26 mouse cellular contexts compared by ENCODE assay signal in genomic region chr9:30464661-30465060, GRCm38 (mm10). TPM values are rescaled to one million over a fixed set of nuclear protein-coding genes. Genes with fewer than 3 reads are reported as not detected.
DNase-seq lines count a peak whose midpoint lies in the region; ATAC-seq lines count a peak whose summit lies in the region.
"Had no signal": no experiment of that assay in that cellular context is flagged by ENCODE, and none has a peak within 500 bp of the region (broad histone marks: within the 10 kb centered on the region; RNA-seq: fewer than 3 reads in every experiment).

No protein-coding gene starts in this region.

- H3K27me3 ChIP-seq in heart, embryonic 15.5 days = no peaks in the 10 kb centered on the region
- H3K27me3 ChIP-seq: embryonic facial prominence, embryonic 15.5 days; hindbrain, embryonic 15.5 days; midbrain, embryonic 12.5 days had no signal

- WGBS in heart, embryonic 15.5 days = 69% methylated on average over 4 of the region's 4 CpGs

- no peak overlapping the region for H3K4me3 ChIP-seq in heart, embryonic 15.5 days
- H3K4me3 ChIP-seq: embryonic facial prominence, embryonic 15.5 days; forebrain, embryonic 10.5 days; hindbrain, embryonic 15.5 days; left cerebral cortex, adult 2 months; midbrain, embryonic 12.5 days; myocyte had no signal

- intact Hi-C loops in heart, postnatal 36 days (cut with DNase I) = no loop called here

- H3K9ac ChIP-seq in heart, embryonic 15.5 days = no peak overlapping the region
- H3K9ac ChIP-seq: embryonic facial prominence, embryonic 15.5 days; hindbrain, embryonic 15.5 days; midbrain, embryonic 12.5 days had no signal

- H3K36me3 ChIP-seq in heart, embryonic 15.5 days = peaks cover 17% of the 10 kb centered on the region

- peaks cover 17% of the 10 kb centered on the region for H3K4me1 ChIP-seq in heart, embryonic 15.5 days (replicated peaks)
- H3K4me1 ChIP-seq: embryonic facial prominence, embryonic 15.5 days; forebrain, embryonic 10.5 days; hindbrain, embryonic 15.5 days; midbrain, embryonic 12.5 days had no signal

- no peak overlapping the region for H3K4me2 ChIP-seq in heart, embryonic 15.5 days
- H3K4me2 ChIP-seq: embryonic facial prominence, embryonic 15.5 days; hindbrain, embryonic 15.5 days; midbrain, embryonic 12.5 days had no signal

- ATAC-seq in heart, embryonic 15.5 days (replicated peaks; ENCODE audit: insufficient number of reproducible peaks, insufficient read depth, low FRiP score, low read depth) = no peak
- ATAC-seq: intestine, embryonic 16.5 days; lung, postnatal 0 days had no signal

- H3K27ac ChIP-seq in heart, embryonic 15.5 days = peak overlapping the region; percentile 23
- H3K27ac ChIP-seq: embryonic facial prominence, embryonic 15.5 days; forebrain, embryonic 10.5 days; hindbrain, embryonic 15.5 days; left cerebral cortex, adult 2 months; midbrain, embryonic 12.5 days had no signal

- DNase-seq in adrenal gland, adult (ENCODE audit: inconsistent age in 2 of 2, low spot score in 1 of 2) = peak; percentile 16 to 42
- DNase-seq in adrenal gland, postnatal 4 days (ENCODE audit: low spot score in 2 of 2) = no peak
- DNase-seq in heart, adult 8-10 months (ENCODE audit: low spot score) = peak; percentile 75
- no peak for DNase-seq in heart, postnatal 36 days
- peak; percentile 66 for DNase-seq in kidney, adult 9 months
- DNase-seq in urinary bladder, postnatal 36 days (ENCODE audit: low spot score in 2 of 2) = no peak
- no peak for DNase-seq in layer of hippocampus, adult 9-11 months
- DNase-seq: adrenal gland, postnatal 14 days; cerebellum, adult 18-20 months; cerebellum, postnatal 25 days; gastrocnemius, postnatal 10 days; left cerebral cortex, postnatal 4 days; liver; right cerebral cortex, postnatal 14 days; spleen, adult 18-20 months; thymus, adult 18-20 months; thymus, postnatal 4 days had no signal

- H3K9me3 ChIP-seq in heart, embryonic 15.5 days (replicated peaks) = no peaks in the 10 kb centered on the region
- H3K9me3 ChIP-seq: embryonic facial prominence, embryonic 15.5 days; forebrain, embryonic 10.5 days; hindbrain, embryonic 15.5 days; midbrain, embryonic 12.5 days had no signal

RNA-seq across cellular contexts. Expression of gene Snx19, which starts 37.8 kb away (rescaled TPM):
- total RNA-seq in adrenal gland, postnatal 4 days (2021) = 10 to 100 TPM; 26.4 to 31.7 TPM
- total RNA-seq in heart, adult 8-10 months (2022) = 10 to 100 TPM; 25.0 to 30.9 (median 27.3) TPM
- total RNA-seq in heart, postnatal 36 days (2021) = 10 to 100 TPM; 23.5 to 24.2 TPM
- polyA plus RNA-seq in heart, embryonic 15.5 days (2015; fragmentation: Nextera tagmentation; extraction: Ambion mirVana) = 12.9 and 15.7 TPM in 2 replicates

Comparison
In these comparisons a context has a peak if more than half of its experiments do, and no peak if none do; other contexts are left out.
1. DNase-seq: peak in adrenal gland, adult (2 of 2), heart, adult 8-10 months (single experiment) and kidney, adult 9 months (single experiment); none in adrenal gland, postnatal 4 days (0 of 2), heart, postnatal 36 days (0 of 2), urinary bladder, postnatal 36 days (0 of 2) and layer of hippocampus, adult 9-11 months (single experiment).